Mouse (Mus musculus) cortical plate, adult 2 months (tissue): ENCODE results near the gene Pcsk6. TPM values are rescaled to one million over a fixed set of nuclear protein-coding genes. Genes with fewer than 3 reads are reported as not detected.
A peak's percentile ranks its signal among the peaks of the same experiment; 100 is the strongest.
"Not testable (repeated sequence)": the region's sequence is repeated elsewhere in the genome, so short reads cannot be mapped to it uniquely, and the experiment has no call there.

Experiments used
- H3K27ac ChIP-seq: fragments of 200-500 bp; 2 replicates; pipeline ENCODE4 v1.5.1; 2012; ENCODE audit warnings: low read length, control low read depth, inconsistent platforms; ENCODE audit not compliant: insufficient read depth
- H3K4me1 ChIP-seq: fragments of 200-500 bp; 2 replicates; pipeline ENCODE4 v1.6.1; 2011; ENCODE audit warnings: low read length; ENCODE audit not compliant: control insufficient read depth, insufficient read depth
- H3K4me3 ChIP-seq: fragments of 200-500 bp; 2 replicates; pipeline ENCODE4 v1.5.1; 2011; ENCODE audit warnings: mild to moderate bottlenecking, low read length, control low read depth; ENCODE audit not compliant: insufficient read depth
- CTCF ChIP-seq: fragments of 200-500 bp; IDR thresholded peaks from 2 replicates; pipeline ENCODE4 v1.5.1; 2011; ENCODE audit warnings: mild to moderate bottlenecking, control low read depth, low read length; ENCODE audit not compliant: insufficient read depth; ENCODE audit errors: extremely low read depth
- POLR2A ChIP-seq: fragments of 200-500 bp; IDR thresholded peaks from 2 replicates; pipeline ENCODE4 v1.6.1; 2011; ENCODE audit warnings: mild to moderate bottlenecking, low read length, control low read depth; ENCODE audit not compliant: insufficient read depth; ENCODE audit errors: extremely low read depth
- polyA plus RNA-seq: library from polyadenylated mRNA; depleted of rRNA; stranded (reverse); fragments of >200 nt; gene quantifications from 2 replicates; pipeline ENCODE4 v1.2.3, GENCODE M21; 2012; rRNA removed

Pcsk6 gene
- 14.0 and 14.9 TPM in 2 replicates for polyA plus RNA-seq

GRCm38 (mm10) chr7:65861591-65862472 is at the start of gene Pcsk6:
Gene Pcsk6 (plus strand): TSS chr7:65861734.
- no peaks in the 10 kb centered on the region for H3K4me1 ChIP-seq
- H3K4me3 ChIP-seq, result peak within 1 kb of the TSS; percentile 33
- H3K27ac ChIP-seq, result no peak within 1 kb of the TSS
- TF ChIP-seq POLR2A, result no peak
- no peak for TF ChIP-seq CTCF

GRCm38 (mm10) chr7:65813611-65814212 is 47.8 kb upstream of the Pcsk6 start:
- no peaks in the 10 kb centered on the region for H3K4me1 ChIP-seq
- H3K4me3 ChIP-seq, result no peak overlapping the region
- H3K27ac ChIP-seq, result no peak overlapping the region
- TF ChIP-seq POLR2A (no peak), CTCF (no peak)

- no peaks in the 10 kb centered on the region for H3K4me1 ChIP-seq
- H3K4me3 ChIP-seq, result no peak overlapping the region
- no peak overlapping the region for H3K27ac ChIP-seq
- TF ChIP-seq POLR2A (no peak), CTCF (no peak)
Observed at GRCm38 (mm10) chr7:65817564-65817963, 44.0 kb upstream of the Pcsk6 start.

- TF ChIP-seq POLR2A (no peak), CTCF (no peak)
- H3K4me3 ChIP-seq, result no peak overlapping the region
- no peaks in the 10 kb centered on the region for H3K4me1 ChIP-seq
- no peak overlapping the region for H3K27ac ChIP-seq
Observed at GRCm38 (mm10) chr7:65820391-65820790, 41.1 kb upstream of the Pcsk6 start.

- not testable (repeated sequence) for H3K27ac ChIP-seq, H3K4me1 ChIP-seq, H3K4me3 ChIP-seq
Observed at GRCm38 (mm10) chr7:65821901-65822300, 39.6 kb upstream of the Pcsk6 start.

- TF ChIP-seq CTCF, result no peak
- no peak for TF ChIP-seq POLR2A
- H3K27ac ChIP-seq, result no peak overlapping the region
- H3K4me3 ChIP-seq, result no peak overlapping the region
- H3K4me1 ChIP-seq, result no peaks in the 10 kb centered on the region
Observed at GRCm38 (mm10) chr7:65822506-65823119, 38.9 kb upstream of the Pcsk6 start.

GRCm38 (mm10) chr7:65839756-65840155 is 21.8 kb upstream of the Pcsk6 start:
- Histone ChIP-seq H3K27ac (no peak overlapping the region), H3K4me1 (no peaks in the 10 kb centered on the region), H3K4me3 (no peak overlapping the region)
- TF ChIP-seq POLR2A, result no peak
- no peak for TF ChIP-seq CTCF

GRCm38 (mm10) chr7:65843210-65843609 is 18.3 kb upstream of the Pcsk6 start:
- TF ChIP-seq POLR2A (no peak), CTCF (no peak)
- H3K27ac ChIP-seq, result no peak overlapping the region
- H3K4me1 ChIP-seq, result no peaks in the 10 kb centered on the region
- H3K4me3 ChIP-seq, result no peak overlapping the region

GRCm38 (mm10) chr7:65860981-65861380 is 553 bp upstream of the Pcsk6 start:
- H3K4me3 ChIP-seq, result no peak overlapping the region; the same call in 1 of the 2 replicates
- TF ChIP-seq POLR2A, result no peak
- TF ChIP-seq CTCF, result no peak
- H3K4me1 ChIP-seq, result no peaks in the 10 kb centered on the region
- H3K27ac ChIP-seq, result no peak overlapping the region
